Mouse (Mus musculus) lung, postnatal 0 days (tissue): ENCODE results near the gene Mt4. TPM values are rescaled to one million over a fixed set of nuclear protein-coding genes. Genes with fewer than 3 reads are reported as not detected.

Experiments used
- ATAC-seq: fragments of 200-750 bp; cut with Nextera tagmentation; 2 replicates; pipeline ENCODE4 v1.8.0; 2017; ENCODE audit warnings: moderate library complexity
- DNase-seq: peaks from one replicate; pipeline ENCODE4 v3.0.0-alpha.2; 2016; ENCODE audit warnings: low spot score
- H3K27ac ChIP-seq: fragments of 300-500 bp; sonication (generic); 2 replicates; pipeline ENCODE4 v1.5.1; 2014; ENCODE audit warnings: antibody characterized with exemption, mild to moderate bottlenecking, low read length, mixed read lengths
- H3K27me3 ChIP-seq: fragments of 300-500 bp; sonication (generic); replicated peaks from 2 replicates; pipeline ENCODE4 v1.6.1; 2014; ENCODE audit warnings: low read length, mixed read lengths; ENCODE audit not compliant: insufficient read depth
- H3K36me3 ChIP-seq: fragments of 300-500 bp; sonication (generic); 2 replicates; pipeline ENCODE4 v1.6.1; 2014; ENCODE audit warnings: low read length, mixed read lengths; ENCODE audit not compliant: insufficient read depth
- H3K4me1 ChIP-seq: fragments of 300-500 bp; sonication (generic); 2 replicates; pipeline ENCODE4 v1.6.1; 2014; ENCODE audit warnings: antibody characterized with exemption, low read depth, low read length, mixed read lengths; ENCODE audit not compliant: insufficient read depth
- H3K4me2 ChIP-seq: fragments of 300-500 bp; sonication (generic); replicated peaks from 2 replicates; pipeline ENCODE4 v1.6.1; 2014; ENCODE audit warnings: low read depth, mild to moderate bottlenecking, low read length, moderate library complexity, mixed read lengths
- H3K4me3 ChIP-seq: fragments of 300-500 bp; sonication (generic); 2 replicates; pipeline ENCODE4 v1.5.1; 2014; ENCODE audit warnings: low read depth, low read length
- H3K9ac ChIP-seq: fragments of 300-500 bp; sonication (generic); replicated peaks from 2 replicates; pipeline ENCODE4 v1.6.1; 2014; ENCODE audit warnings: low read depth, mild to moderate bottlenecking
- H3K9me3 ChIP-seq: fragments of 300-500 bp; sonication (generic); 2 replicates; pipeline ENCODE4 v1.6.1; 2016; ENCODE audit warnings: low read length, mixed read lengths
- CTCF ChIP-seq: IDR thresholded peaks from 2 replicates; pipeline ENCODE4 v1.5.1; 2016; ENCODE audit warnings: antibody characterized with exemption, mild to moderate bottlenecking
- EP300 ChIP-seq: IDR thresholded peaks from 2 replicates; pipeline ENCODE4 v1.6.1; 2016; ENCODE audit warnings: antibody characterized with exemption, mild to moderate bottlenecking, control low read depth
- whole genome bisulfite sequencing: fragments of 180-500 bp; shearing (Covaris S2); extraction: QIAGEN DNeasy Blood & Tissue Kit; methylation state at CpG from one replicate; pipeline ENCODE4 v1.1.7; 2014; 5-methylcytosine and 5-hydroxymethylcytosine counted together
- polyA plus RNA-seq: library from polyadenylated mRNA; unstranded; fragments of >200 nt; fragmentation: Nextera tagmentation; extraction: Ambion mirVana; gene quantifications from 2 replicates; pipeline ENCODE4 v1.2.1, GENCODE M21; 2015

Mt4 gene
- polyA plus RNA-seq, 1 experiment from 2014 or later: not detected

- Histone ChIP-seq H3K9ac (no peak overlapping the region), H3K27ac (no peak overlapping the region), H3K4me1 (peaks cover 13% of the 10 kb centered on the region), H3K4me3 (peak overlapping the region; percentile 53), H3K9me3 (no peaks in the 10 kb centered on the region), H3K36me3 (no peaks in the 10 kb centered on the region), H3K4me2 (peak overlapping the region; percentile 61), H3K27me3 (0 out of 2 replicates have a peak, but pooled peaks cover 10% of the 10 kb centered on the region)
- TF ChIP-seq EP300: no peak
- TF ChIP-seq CTCF: no peak
- ATAC-seq (no peak), DNase-seq (no peak)
- WGBS: 100% methylated on average over 1 of the region's 1 CpGs
These were observed 43.5 kb downstream of the Mt4 start for GRCm38 (mm10) chr8:94180561-94180908.

- H3K4me2 ChIP-seq: peak overlapping the region; percentile 52
- peak; percentile 23 for DNase-seq
- H3K9me3 ChIP-seq: no peaks in the 10 kb centered on the region
- TF ChIP-seq CTCF (no peak), EP300 (no peak)
- H3K9ac ChIP-seq: no peak overlapping the region
- H3K27ac ChIP-seq: peak overlapping the region; percentile 81
- H3K4me1 ChIP-seq: peaks cover 21% of the 10 kb centered on the region
- peak overlapping the region; percentile 27; the same call in 1 of the 2 replicates for H3K4me3 ChIP-seq
- ATAC-seq: no peak
- WGBS: 59% methylated on average over 13 of the region's 13 CpGs
- H3K27me3 ChIP-seq: 0 out of 2 replicates have a peak, but pooled peaks cover 10% of the 10 kb centered on the region
- H3K36me3 ChIP-seq: no peaks in the 10 kb centered on the region
These were observed 45.3 kb downstream of the Mt4 start for GRCm38 (mm10) chr8:94182055-94182929.

- Histone ChIP-seq H3K4me1 (peaks cover 22% of the 10 kb centered on the region), H3K27me3 (0 out of 2 replicates have a peak, but pooled peaks cover 8% of the 10 kb centered on the region), H3K4me2 (peak overlapping the region; percentile 52), H3K36me3 (no peaks in the 10 kb centered on the region), H3K27ac (peak overlapping the region; percentile 88), H3K4me3 (peak overlapping the region; percentile 27; the same call in 1 of the 2 replicates), H3K9ac (no peak overlapping the region), H3K9me3 (no peaks in the 10 kb centered on the region)
- TF ChIP-seq CTCF (peak; percentile 81), EP300 (no peak)
- 4% methylated on average over 16 of the region's 16 CpGs for WGBS
- DNase-seq (peak; percentile 96), ATAC-seq (peak; percentile 66)
These were observed 46.1 kb downstream of the Mt4 start for GRCm38 (mm10) chr8:94183117-94183516.

GRCm38 (mm10) chr8:94184357-94184843, 47.4 kb downstream of the Mt4 start:
- H3K9ac ChIP-seq: no peak overlapping the region
- ATAC-seq (peak; percentile 42), DNase-seq (peak; percentile 76)
- 0 out of 2 replicates have a peak overlapping the region, but pooled peaks have one; percentile 8 for H3K4me2 ChIP-seq
- H3K4me3 ChIP-seq: no peak overlapping the region
- H3K27me3 ChIP-seq: 0 out of 2 replicates have a peak, but pooled peaks cover 5% of the 10 kb centered on the region
- peak overlapping the region; percentile 88 for H3K27ac ChIP-seq
- WGBS: 22% methylated on average over 12 of the region's 12 CpGs
- no peaks in the 10 kb centered on the region for H3K36me3 ChIP-seq
- no peak for TF ChIP-seq EP300
- TF ChIP-seq CTCF: no peak
- peaks cover 22% of the 10 kb centered on the region for H3K4me1 ChIP-seq
- no peaks in the 10 kb centered on the region for H3K9me3 ChIP-seq

- H3K9me3 ChIP-seq: no peaks in the 10 kb centered on the region
- DNase-seq: no peak
- no peaks in the 10 kb centered on the region for H3K27me3 ChIP-seq
- no peak overlapping the region for H3K9ac ChIP-seq
- peaks cover 18% of the 10 kb centered on the region; the same call in 1 of the 2 replicates for H3K4me1 ChIP-seq
- H3K36me3 ChIP-seq: no peaks in the 10 kb centered on the region
- peak overlapping the region; percentile 23; the same call in 1 of the 2 replicates for H3K4me2 ChIP-seq
- 59% methylated on average over 6 of the region's 6 CpGs for WGBS
- H3K4me3 ChIP-seq: no peak overlapping the region
- TF ChIP-seq CTCF: no peak
- no peak for ATAC-seq
- H3K27ac ChIP-seq: no peak overlapping the region
These were observed 48.8 kb downstream of the Mt4 start for GRCm38 (mm10) chr8:94185791-94186190.

GRCm38 (mm10) chr8:94186542-94186941, 49.5 kb downstream of the Mt4 start:
- peak; percentile 88 for TF ChIP-seq CTCF
- TF ChIP-seq EP300: no peak
- WGBS: 4% methylated on average over 17 of the region's 17 CpGs
- Histone ChIP-seq H3K9me3 (no peaks in the 10 kb centered on the region), H3K9ac (no peak overlapping the region), H3K4me1 (peaks cover 22% of the 10 kb centered on the region; the same call in 1 of the 2 replicates), H3K4me3 (no peak overlapping the region), H3K4me2 (peak overlapping the region; percentile 23; the same call in 1 of the 2 replicates), H3K27me3 (no peaks in the 10 kb centered on the region), H3K27ac (no peak overlapping the region), H3K36me3 (no peaks in the 10 kb centered on the region)
- DNase-seq (peak; percentile 90), ATAC-seq (peak; percentile 70)
